8 mouse cellular contexts compared by ENCODE assay signal in the genomic region with DNA sequence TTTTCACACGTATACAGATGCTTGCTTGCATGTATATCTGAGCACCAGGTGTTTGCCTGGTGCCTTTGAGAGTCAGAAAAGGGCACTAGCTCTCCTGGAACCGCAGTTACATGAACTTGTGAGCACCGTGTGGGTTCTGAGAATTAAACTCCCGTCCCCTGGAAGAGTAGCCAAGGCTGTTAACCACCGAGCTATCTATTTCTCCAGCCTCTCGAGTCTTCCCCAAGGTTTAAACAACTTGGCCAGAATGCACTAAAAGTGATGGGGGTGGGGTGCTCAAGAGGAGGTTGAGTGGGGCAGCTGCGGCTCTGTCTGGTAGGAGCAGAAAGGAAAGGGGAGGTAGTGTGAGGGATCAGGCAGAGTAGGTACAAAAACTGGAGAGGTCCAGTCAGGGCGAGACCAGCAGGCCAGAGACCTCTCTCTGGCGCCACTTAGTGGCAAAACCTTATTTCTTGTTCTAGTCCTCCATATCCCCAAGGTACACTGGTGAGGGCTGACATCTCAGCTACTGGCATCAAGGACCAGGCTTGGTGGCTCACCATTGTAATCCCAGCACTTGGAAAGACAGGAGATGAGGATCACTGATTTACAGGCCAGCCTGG. TPM values are rescaled to one million over a fixed set of nuclear protein-coding genes. Genes with fewer than 3 reads are reported as not detected.
DNase-seq lines count a peak whose midpoint lies in the region; ATAC-seq lines count a peak whose summit lies in the region.

No protein-coding gene starts in this region.

- peak; percentile 67 for DNase-seq in 3134 (ENCODE audit: extremely low read depth, insufficient read length, low spot score)
- peak; percentile 85 for DNase-seq in ZHBTc4 (ENCODE audit: low read depth, low spot score)
- DNase-seq in gastrocnemius, adult 8-10 months (ENCODE audit: low spot score in 2 of 2), result peak; percentile 71
- DNase-seq in left cerebral cortex, postnatal 25 days (ENCODE audit: low spot score in 2 of 2), result peak; percentile 69 to 82
- DNase-seq in splenic B cell, adult 2 months (ENCODE audit: low read depth, low spot score), result peak; percentile 90

- intact Hi-C loops in left cerebral cortex, postnatal 25 days (cut with DNase I), result loop anchor here (1.0 to 5.0 kb wide), 2 partner anchors 35 to 53 kb away; partner anchors contain the start of gene Fbxl18

- H3K36me3 ChIP-seq in splenic B cell, adult 2 months (ENCODE audit: control insufficient read depth, insufficient read depth, low read length, poor library complexity, severe bottlenecking), result no peaks in the 10 kb centered on the region

- peak; percentile 64 for ATAC-seq in common myeloid progenitor, adult 5-6 weeks (replicated peaks; ENCODE audit: low read depth, poor library complexity, severe bottlenecking)
- peak; percentile 30 for ATAC-seq in inflammation-experienced regulatory T-cells, adult 6 months
- peak; percentile 73 for ATAC-seq in megakaryocyte progenitor cell, adult 5-6 weeks (replicated peaks; ENCODE audit: poor library complexity)

- no peaks in the 10 kb centered on the region for H3K27me3 ChIP-seq in splenic B cell, adult 2 months (ENCODE audit: control insufficient read depth, insufficient read depth, low read length, poor library complexity, severe bottlenecking)

RNA-seq across cellular contexts. Expression of gene Actb, which starts 25.6 kb away (rescaled TPM):
- total RNA-seq in common myeloid progenitor, adult 5-6 weeks (2017), result 1,770 and 1,788 TPM in 2 replicates
- total RNA-seq in gastrocnemius, adult 8-10 months (2022), result 100 to 1,000 TPM; 301 to 406 (median 351) TPM
- over 10,000 TPM; 20,020 to 68,742 (median 52,499) TPM for polyA plus RNA-seq in inflammation-experienced regulatory T-cells, adult 6 months (2017; shearing (Covaris generic))
- total RNA-seq in left cerebral cortex, postnatal 25 days (2021), result 1,000 to 10,000 TPM; 2,451 to 2,479 TPM
- 5,014 and 5,318 TPM in 2 replicates for total RNA-seq in megakaryocyte progenitor cell, adult 5-6 weeks (2015)
- 3,372 and 3,558 TPM in 2 replicates for total RNA-seq in megakaryocyte progenitor cell, adult 5-6 weeks (2017)

RNA-seq across cellular contexts. Expression of gene Fscn1, which starts 28.0 kb away (rescaled TPM):
- total RNA-seq in common myeloid progenitor, adult 5-6 weeks (2017), result 0.64 TPM in 1 of 2 replicates, not detected in the other
- total RNA-seq in gastrocnemius, adult 8-10 months (2022), result 1 to 10 TPM; 3.0 to 7.9 (median 5.0) TPM
- 1 to 10 TPM in 1 of 3 experiments, not detected in 2; 1.2 TPM for polyA plus RNA-seq in inflammation-experienced regulatory T-cells, adult 6 months (2017; shearing (Covaris generic))
- 100 to 1,000 TPM; 384 to 450 TPM for total RNA-seq in left cerebral cortex, postnatal 25 days (2021)
- 0.20 TPM in 1 of 2 replicates, not detected in the other for total RNA-seq in megakaryocyte progenitor cell, adult 5-6 weeks (2015)
- total RNA-seq in megakaryocyte progenitor cell, adult 5-6 weeks (2017), result 0.10 TPM in 1 of 2 replicates, not detected in the other

RNA-seq across cellular contexts. Expression of gene Fbxl18, which starts 37.0 kb away (rescaled TPM):
- 2.0 and 3.9 TPM in 2 replicates for total RNA-seq in common myeloid progenitor, adult 5-6 weeks (2017)
- total RNA-seq in gastrocnemius, adult 8-10 months (2022), result 1 to 10 TPM; 4.4 to 6.8 (median 5.3) TPM
- polyA plus RNA-seq in inflammation-experienced regulatory T-cells, adult 6 months (2017; shearing (Covaris generic)), result 1 to 10 TPM; 4.6 to 5.8 (median 5.5) TPM
- total RNA-seq in left cerebral cortex, postnatal 25 days (2021), result 10 to 100 TPM; 32.5 to 33.7 TPM
- 1.9 and 2.2 TPM in 2 replicates for total RNA-seq in megakaryocyte progenitor cell, adult 5-6 weeks (2015)
- total RNA-seq in megakaryocyte progenitor cell, adult 5-6 weeks (2017), result 2.4 and 2.6 TPM in 2 replicates

Comparison
In these comparisons a context has a peak if more than half of its experiments do, and no peak if none do; other contexts are left out.
1. Peak in every context shown above with its lines: DNase-seq and ATAC-seq.
2. RNA of gene Fscn1, which starts 28.0 kb away (total RNA-seq): 384 to 450 TPM in left cerebral cortex, postnatal 25 days; 3.0 to 7.9 TPM in gastrocnemius, adult 8-10 months, 0.64 TPM in common myeloid progenitor, adult 5-6 weeks and 0.10 to 0.20 TPM in megakaryocyte progenitor cell, adult 5-6 weeks; every median in the first group is over 10 times any median in the second.